Mouse (Mus musculus) hindbrain, embryonic 12.5 days (tissue): ENCODE results near the gene Trcg1. TPM values are rescaled to one million over a fixed set of nuclear protein-coding genes. Genes with fewer than 3 reads are reported as not detected.
"Not testable (repeated sequence)": the region's sequence is repeated elsewhere in the genome, so short reads cannot be mapped to it uniquely, and the experiment has no call there.

Source experiments
- ATAC-seq: fragments of 200-750 bp; cut with Nextera tagmentation; 2 replicates; pipeline ENCODE4 v1.8.0; 2017; ENCODE audit warnings: moderate TSS enrichment; ENCODE audit not compliant: low FRiP score
- H3K27ac ChIP-seq: fragments of 300-500 bp; sonication (generic); 2 replicates; pipeline ENCODE4 v1.5.1; 2016; ENCODE audit warnings: mild to moderate bottlenecking
- H3K27me3 ChIP-seq: fragments of 300-500 bp; sonication (generic); 2 replicates; pipeline ENCODE4 v1.6.1; 2016; ENCODE audit warnings: mild to moderate bottlenecking
- H3K36me3 ChIP-seq: fragments of 300-500 bp; sonication (generic); 2 replicates; pipeline ENCODE4 v1.6.1; 2016; ENCODE audit warnings: mild to moderate bottlenecking
- H3K4me1 ChIP-seq: fragments of 300-500 bp; sonication (generic); 2 replicates; pipeline ENCODE4 v1.6.1; 2016
- H3K4me2 ChIP-seq: fragments of 300-500 bp; sonication (generic); replicated peaks from 2 replicates; pipeline ENCODE4 v1.6.1; 2016; ENCODE audit warnings: mild to moderate bottlenecking
- H3K4me3 ChIP-seq: fragments of 300-500 bp; sonication (generic); 2 replicates; pipeline ENCODE4 v1.5.1; 2016; ENCODE audit warnings: mild to moderate bottlenecking
- H3K9ac ChIP-seq: fragments of 300-500 bp; sonication (generic); 2 replicates; pipeline ENCODE4 v1.6.1; 2016; ENCODE audit warnings: mild to moderate bottlenecking, moderate library complexity
- H3K9me3 ChIP-seq: fragments of 300-500 bp; sonication (generic); replicated peaks from 2 replicates; pipeline ENCODE4 v1.6.1; 2016; ENCODE audit warnings: mild to moderate bottlenecking
- WGBS: fragments of 180-500 bp; shearing (Covaris S2); methylation state at CpG from one replicate; pipeline ENCODE4 v1.1.7; 2016; 5-methylcytosine and 5-hydroxymethylcytosine counted together
- polyA plus RNA-seq: library from polyadenylated mRNA; unstranded; fragments of >200 nt; fragmentation: Nextera tagmentation; extraction: Ambion mirVana; gene quantifications from 2 replicates; pipeline ENCODE4 v1.2.1, GENCODE M21; 2016

Trcg1 gene
- polyA plus RNA-seq, 1 experiment from 2014 or later, result not detected

GRCm38 (mm10) chr9:57223341-57223740 lies 13.0 kb upstream of the Trcg1 start:
- Histone ChIP-seq H3K27ac (no peak overlapping the region), H3K36me3 (no peaks in the 10 kb centered on the region), H3K9ac (no peak overlapping the region), H3K4me3 (no peak overlapping the region), H3K9me3 (no peaks in the 10 kb centered on the region), H3K4me1 (no peaks in the 10 kb centered on the region), H3K4me2 (no peak overlapping the region), H3K27me3 (peaks cover 3% of the 10 kb centered on the region; the same call in 1 of the 2 replicates)
- no peak for ATAC-seq

- Histone ChIP-seq H3K4me3 (no peak overlapping the region), H3K9ac (no peak overlapping the region), H3K4me2 (no peak overlapping the region), H3K27ac (no peak overlapping the region), H3K9me3 (no peaks in the 10 kb centered on the region), H3K4me1 (peaks cover 3% of the 10 kb centered on the region; the same call in 1 of the 2 replicates), H3K36me3 (no peaks in the 10 kb centered on the region), H3K27me3 (peaks cover 3% of the 10 kb centered on the region; the same call in 1 of the 2 replicates)
- no peak for ATAC-seq
- WGBS, result 87% methylated on average over 13 of the region's 13 CpGs
These were observed 10.4 kb upstream of the Trcg1 start for GRCm38 (mm10) chr9:57225780-57226627.

GRCm38 (mm10) chr9:57226628-57227122 lies 9.7 kb upstream of the Trcg1 start:
- not testable (repeated sequence) for H3K4me3 ChIP-seq, H3K4me1 ChIP-seq, H3K9ac ChIP-seq, H3K27me3 ChIP-seq, H3K4me2 ChIP-seq, H3K36me3 ChIP-seq, H3K27ac ChIP-seq, H3K9me3 ChIP-seq, ATAC-seq
- WGBS, result 88% methylated on average over 6 of the region's 6 CpGs

GRCm38 (mm10) chr9:57227203-57227602 lies 9.2 kb upstream of the Trcg1 start:
- WGBS, result 67% methylated on average over 5 of the region's 5 CpGs
- no peaks in the 10 kb centered on the region for H3K36me3 ChIP-seq
- no peak overlapping the region for H3K27ac ChIP-seq
- H3K27me3 ChIP-seq, result peaks cover 3% of the 10 kb centered on the region; the same call in 1 of the 2 replicates
- ATAC-seq, result no peak
- H3K9ac ChIP-seq, result no peak overlapping the region
- H3K9me3 ChIP-seq, result no peaks in the 10 kb centered on the region
- peaks cover 3% of the 10 kb centered on the region; the same call in 1 of the 2 replicates for H3K4me1 ChIP-seq
- H3K4me3 ChIP-seq, result no peak overlapping the region
- no peak overlapping the region for H3K4me2 ChIP-seq

DNA sequence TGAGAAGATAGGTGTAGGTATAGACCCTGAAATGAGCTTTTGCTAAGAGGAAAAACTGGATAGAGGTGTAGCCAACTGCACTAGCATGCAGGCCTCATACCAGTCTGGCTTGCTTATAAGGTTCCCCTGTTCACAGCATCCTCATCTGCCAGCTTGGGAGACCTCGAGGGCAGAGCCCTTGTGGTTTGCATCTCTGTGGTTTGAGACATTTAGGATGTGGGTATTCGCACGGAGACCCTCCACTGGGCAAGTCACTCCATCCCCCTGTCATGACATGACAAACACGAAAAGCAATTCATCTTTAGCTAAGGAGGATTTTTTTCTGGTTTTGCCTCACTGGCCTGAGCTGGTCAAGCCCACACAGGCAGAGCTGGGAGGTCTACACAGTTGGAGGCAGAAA lies 8.2 kb upstream of the Trcg1 start:
- Histone ChIP-seq H3K4me1 (peaks cover 3% of the 10 kb centered on the region; the same call in 1 of the 2 replicates), H3K4me3 (no peak overlapping the region), H3K9ac (no peak overlapping the region), H3K9me3 (no peaks in the 10 kb centered on the region), H3K36me3 (no peaks in the 10 kb centered on the region), H3K27me3 (peaks cover 3% of the 10 kb centered on the region; the same call in 1 of the 2 replicates), H3K4me2 (no peak overlapping the region), H3K27ac (no peak overlapping the region)
- ATAC-seq, result no peak
- 68% methylated on average over 4 of the region's 4 CpGs for WGBS

- no peak overlapping the region for H3K4me2 ChIP-seq
- peaks cover 3% of the 10 kb centered on the region; the same call in 1 of the 2 replicates for H3K4me1 ChIP-seq
- peaks cover 3% of the 10 kb centered on the region; the same call in 1 of the 2 replicates for H3K27me3 ChIP-seq
- H3K36me3 ChIP-seq, result no peaks in the 10 kb centered on the region
- no peak for ATAC-seq
- H3K9me3 ChIP-seq, result no peaks in the 10 kb centered on the region
- no peak overlapping the region for H3K4me3 ChIP-seq
- no peak overlapping the region for H3K9ac ChIP-seq
- no peak overlapping the region for H3K27ac ChIP-seq
- WGBS, result 79% methylated on average over 4 of the region's 4 CpGs
These were observed 6.6 kb upstream of the Trcg1 start for GRCm38 (mm10) chr9:57229726-57230125.

GRCm38 (mm10) chr9:57230146-57230783 lies 6.1 kb upstream of the Trcg1 start:
- no peak overlapping the region for H3K27ac ChIP-seq
- H3K9ac ChIP-seq, result no peak overlapping the region
- H3K9me3 ChIP-seq, result no peaks in the 10 kb centered on the region
- peaks cover 3% of the 10 kb centered on the region; the same call in 1 of the 2 replicates for H3K4me1 ChIP-seq
- H3K27me3 ChIP-seq, result peaks cover 3% of the 10 kb centered on the region; the same call in 1 of the 2 replicates
- H3K4me2 ChIP-seq, result no peak overlapping the region
- 70% methylated on average over 9 of the region's 9 CpGs for WGBS
- ATAC-seq, result no peak
- no peak overlapping the region for H3K4me3 ChIP-seq
- H3K36me3 ChIP-seq, result no peaks in the 10 kb centered on the region

GRCm38 (mm10) chr9:57231536-57232255 lies 4.7 kb upstream of the Trcg1 start:
- ATAC-seq, result no peak
- WGBS, result 78% methylated on average over 8 of the region's 8 CpGs
- Histone ChIP-seq H3K27me3 (peaks cover 3% of the 10 kb centered on the region; the same call in 1 of the 2 replicates), H3K27ac (no peak overlapping the region), H3K9me3 (no peaks in the 10 kb centered on the region), H3K4me1 (peaks cover 3% of the 10 kb centered on the region; the same call in 1 of the 2 replicates), H3K36me3 (no peaks in the 10 kb centered on the region), H3K4me2 (no peak overlapping the region), H3K9ac (no peak overlapping the region), H3K4me3 (no peak overlapping the region)

DNA sequence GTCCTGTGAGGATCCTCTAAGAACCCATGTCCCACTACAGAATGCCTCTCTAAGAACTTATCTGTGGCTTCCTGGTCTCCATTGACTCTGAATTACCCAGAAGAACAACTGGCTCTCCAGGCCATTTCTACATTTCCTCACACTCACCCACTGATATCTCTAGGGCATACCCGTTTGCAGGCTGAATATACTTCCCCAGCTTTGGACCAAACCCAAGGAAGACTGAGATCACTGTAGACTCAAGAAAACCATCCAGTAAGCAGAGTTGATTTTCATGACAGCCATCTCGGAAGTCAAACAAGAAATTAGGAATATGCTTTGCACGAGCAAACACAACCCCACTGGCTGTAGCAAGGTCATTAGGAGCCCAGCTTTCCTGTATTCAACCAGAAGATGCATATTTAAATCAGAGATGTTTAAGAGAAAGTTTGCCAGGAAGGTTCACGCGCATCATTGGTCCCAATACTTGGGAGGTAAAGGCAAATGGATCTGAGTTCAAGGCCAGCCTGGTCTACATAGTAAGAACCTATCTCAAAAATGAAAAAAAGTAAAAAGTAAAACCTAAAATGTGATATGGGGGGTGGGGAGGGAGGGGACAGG lies 3.9 kb upstream of the Trcg1 start:
- no peak for ATAC-seq
- H3K27ac ChIP-seq, result no peak overlapping the region

GRCm38 (mm10) chr9:57233142-57233541 lies 3.2 kb upstream of the Trcg1 start:
- peaks cover under 1% of the 10 kb centered on the region; the same call in 1 of the 2 replicates for H3K27me3 ChIP-seq
- no peaks in the 10 kb centered on the region for H3K9me3 ChIP-seq
- H3K36me3 ChIP-seq, result no peaks in the 10 kb centered on the region
- WGBS, result 90% methylated on average over 6 of the region's 6 CpGs
- no peak overlapping the region for H3K4me3 ChIP-seq
- no peak overlapping the region for H3K4me2 ChIP-seq
- H3K9ac ChIP-seq, result no peak overlapping the region
- H3K4me1 ChIP-seq, result peaks cover 3% of the 10 kb centered on the region; the same call in 1 of the 2 replicates
- ATAC-seq, result no peak
- H3K27ac ChIP-seq, result no peak overlapping the region

More for the DNA sequence above, 3.9 kb upstream of the Trcg1 start:
- no peak overlapping the region for H3K4me3 ChIP-seq
- H3K4me1 ChIP-seq, result peaks cover 3% of the 10 kb centered on the region; the same call in 1 of the 2 replicates
- no peaks in the 10 kb centered on the region for H3K36me3 ChIP-seq
- H3K27me3 ChIP-seq, result peaks cover 3% of the 10 kb centered on the region; the same call in 1 of the 2 replicates
- no peaks in the 10 kb centered on the region for H3K9me3 ChIP-seq
- H3K4me2 ChIP-seq, result no peak overlapping the region
- no peak overlapping the region for H3K9ac ChIP-seq
- WGBS, result 89% methylated on average over 5 of the region's 5 CpGs

GRCm38 (mm10) chr9:57233767-57234166 lies 2.6 kb upstream of the Trcg1 start:
- Histone ChIP-seq H3K4me2 (no peak overlapping the region), H3K9me3 (no peaks in the 10 kb centered on the region), H3K4me1 (peaks cover 3% of the 10 kb centered on the region; the same call in 1 of the 2 replicates), H3K9ac (no peak overlapping the region), H3K27ac (no peak overlapping the region), H3K4me3 (no peak overlapping the region), H3K27me3 (no peaks in the 10 kb centered on the region), H3K36me3 (no peaks in the 10 kb centered on the region)
- ATAC-seq, result no peak
- WGBS, result 87% methylated on average over 3 of the region's 3 CpGs
